Mouse (Mus musculus) hindbrain, embryonic 14.5 days (tissue): Measurements from ENCODE around the gene Vgll2. TPM values are rescaled to one million over a fixed set of nuclear protein-coding genes. Genes with fewer than 3 reads are reported as not detected.
A peak's percentile ranks its signal among the peaks of the same experiment; 100 is the strongest.

Experiments
- ATAC-seq: fragments of 200-750 bp; cut with Nextera tagmentation; 2 replicates; pipeline ENCODE4 v1.8.0; 2017; ENCODE audit warnings: moderate number of reproducible peaks, mild to moderate bottlenecking, moderate TSS enrichment, moderate library complexity; ENCODE audit not compliant: low FRiP score
- DNase-seq: peaks from one replicate; pipeline ENCODE4 v3.0.0-alpha.2; 2015; ENCODE audit warnings: low spot score
- H3K27ac ChIP-seq: fragments of 300-500 bp; sonication (generic); 2 replicates; pipeline ENCODE4 v1.5.1; 2014; ENCODE audit warnings: mild to moderate bottlenecking, moderate library complexity
- H3K27me3 ChIP-seq: fragments of 300-500 bp; sonication (generic); 2 replicates; pipeline ENCODE4 v1.6.1; 2014; ENCODE audit warnings: mild to moderate bottlenecking, low read length, mixed read lengths; ENCODE audit not compliant: control insufficient read depth, insufficient read depth
- H3K36me3 ChIP-seq: fragments of 300-500 bp; sonication (generic); replicated peaks from 2 replicates; pipeline ENCODE4 v1.6.1; 2014; ENCODE audit not compliant: control insufficient read depth, insufficient read depth
- H3K4me1 ChIP-seq: fragments of 300-500 bp; sonication (generic); replicated peaks from 2 replicates; pipeline ENCODE4 v1.6.1; 2014; ENCODE audit warnings: antibody characterized with exemption, low read length, mixed read lengths; ENCODE audit not compliant: control insufficient read depth, insufficient read depth
- H3K4me2 ChIP-seq: fragments of 300-500 bp; sonication (generic); replicated peaks from 2 replicates; pipeline ENCODE4 v1.6.1; 2014; ENCODE audit warnings: mild to moderate bottlenecking, moderate library complexity
- H3K4me3 ChIP-seq: fragments of 300-500 bp; sonication (generic); replicated peaks from 2 replicates; pipeline ENCODE4 v1.5.1; 2014; ENCODE audit warnings: mild to moderate bottlenecking, low read length
- H3K9ac ChIP-seq: fragments of 300-500 bp; sonication (generic); 2 replicates; pipeline ENCODE4 v1.6.1; 2014
- H3K9me3 ChIP-seq: fragments of 300-500 bp; sonication (generic); 2 replicates; pipeline ENCODE4 v1.6.1; 2016; ENCODE audit warnings: low read length; ENCODE audit not compliant: control insufficient read depth
- whole genome bisulfite sequencing: fragments of 180-500 bp; shearing (Covaris S2); extraction: QIAGEN DNeasy Blood & Tissue Kit; methylation state at CpG from one replicate; pipeline ENCODE4 v1.1.7; 2014; 5-methylcytosine and 5-hydroxymethylcytosine counted together
- polyA plus RNA-seq: library from polyadenylated mRNA; unstranded; fragments of >200 nt; fragmentation: Nextera tagmentation; extraction: Ambion mirVana; gene quantifications from 2 replicates; pipeline ENCODE4 v1.2.1, GENCODE M21; 2014

Gene Vgll2
- polyA plus RNA-seq, 1 experiment from 2014 or later, result 0.20 TPM

GRCm38 (mm10) chr10:52024053-52024410, 1.7 kb downstream of the Vgll2 start:
- Histone ChIP-seq H3K27ac (no peak overlapping the region), H3K4me3 (no peak overlapping the region), H3K4me2 (no peak overlapping the region), H3K4me1 (peaks cover 17% of the 10 kb centered on the region), H3K9ac (no peak overlapping the region), H3K36me3 (no peaks in the 10 kb centered on the region), H3K27me3 (peaks cover 94% of the 10 kb centered on the region), H3K9me3 (no peaks in the 10 kb centered on the region)
- DNase-seq (no peak), ATAC-seq (no peak)
- WGBS, result 13% methylated on average over 2 of the region's 2 CpGs

GRCm38 (mm10) chr10:52025291-52025690, 3.0 kb downstream of the Vgll2 start:
- ATAC-seq (no peak), DNase-seq (no peak)
- Histone ChIP-seq H3K27ac (no peak overlapping the region), H3K27me3 (peaks cover 98% of the 10 kb centered on the region), H3K9ac (no peak overlapping the region), H3K4me3 (no peak overlapping the region), H3K36me3 (no peaks in the 10 kb centered on the region), H3K4me2 (no peak overlapping the region), H3K9me3 (no peaks in the 10 kb centered on the region), H3K4me1 (peaks cover 17% of the 10 kb centered on the region)
- 0% methylated on average over 1 of the region's 1 CpGs for WGBS

- Histone ChIP-seq H3K9me3 (no peaks in the 10 kb centered on the region), H3K4me2 (no peak overlapping the region), H3K27ac (no peak overlapping the region), H3K27me3 (peaks cover 98% of the 10 kb centered on the region), H3K36me3 (no peaks in the 10 kb centered on the region), H3K4me3 (no peak overlapping the region), H3K9ac (no peak overlapping the region), H3K4me1 (peaks cover 17% of the 10 kb centered on the region)
- WGBS, result 12% methylated on average over 7 of the region's 7 CpGs
- no peak for ATAC-seq
- no peak for DNase-seq
Measured at GRCm38 (mm10) chr10:52025821-52026220, 3.5 kb downstream of the Vgll2 start.

GRCm38 (mm10) chr10:52027161-52028035, 5.1 kb downstream of the Vgll2 start:
- no peak overlapping the region for H3K27ac ChIP-seq
- WGBS, result under 1% methylated on average over 68 of the region's 68 CpGs
- ATAC-seq (peak; percentile 61), DNase-seq (no peak)
- H3K36me3 ChIP-seq, result no peaks in the 10 kb centered on the region
- H3K9me3 ChIP-seq, result no peaks in the 10 kb centered on the region
- H3K4me3 ChIP-seq, result peak overlapping the region; percentile 45
- H3K4me2 ChIP-seq, result peak overlapping the region; percentile 91
- H3K27me3 ChIP-seq, result peaks cover 98% of the 10 kb centered on the region
- H3K9ac ChIP-seq, result peak overlapping the region; percentile 40; the same call in 1 of the 2 replicates
- H3K4me1 ChIP-seq, result peaks cover 16% of the 10 kb centered on the region

GRCm38 (mm10) chr10:52028561-52029370, 6.5 kb downstream of the Vgll2 start:
- Histone ChIP-seq H3K36me3 (no peaks in the 10 kb centered on the region), H3K9ac (no peak overlapping the region), H3K4me2 (no peak overlapping the region), H3K4me3 (no peak overlapping the region), H3K4me1 (peaks cover 8% of the 10 kb centered on the region), H3K27ac (no peak overlapping the region), H3K9me3 (no peaks in the 10 kb centered on the region), H3K27me3 (peaks cover 85% of the 10 kb centered on the region)
- ATAC-seq (no peak), DNase-seq (no peak)
- WGBS, result 3% methylated on average over 11 of the region's 11 CpGs

GRCm38 (mm10) chr10:52029421-52030080, 7.2 kb downstream of the Vgll2 start:
- DNase-seq, result no peak
- WGBS, result 1% methylated on average over 10 of the region's 10 CpGs
- no peak overlapping the region for H3K4me2 ChIP-seq

GRCm38 (mm10) chr10:52033729-52034128, 11.4 kb downstream of the Vgll2 start:
- Histone ChIP-seq H3K4me3 (no peak overlapping the region), H3K9me3 (no peaks in the 10 kb centered on the region), H3K27me3 (peaks cover 36% of the 10 kb centered on the region), H3K4me1 (no peaks in the 10 kb centered on the region), H3K4me2 (no peak overlapping the region), H3K36me3 (no peaks in the 10 kb centered on the region), H3K27ac (no peak overlapping the region), H3K9ac (no peak overlapping the region)
- DNase-seq, result no peak
- no peak for ATAC-seq

More at GRCm38 (mm10) chr10:52029421-52030080, 7.2 kb downstream of the Vgll2 start:
- no peak overlapping the region for H3K4me3 ChIP-seq
- H3K36me3 ChIP-seq, result no peaks in the 10 kb centered on the region
- H3K27me3 ChIP-seq, result peaks cover 78% of the 10 kb centered on the region
- no peaks in the 10 kb centered on the region for H3K9me3 ChIP-seq
- H3K4me1 ChIP-seq, result peaks cover 8% of the 10 kb centered on the region
- H3K27ac ChIP-seq, result no peak overlapping the region
- ATAC-seq, result 0 out of 2 replicates have a peak, but pooled peaks have one; percentile 29
- H3K9ac ChIP-seq, result no peak overlapping the region

- Histone ChIP-seq H3K4me3 (no peak overlapping the region), H3K4me1 (no peaks in the 10 kb centered on the region), H3K36me3 (no peaks in the 10 kb centered on the region), H3K27ac (no peak overlapping the region), H3K9me3 (no peaks in the 10 kb centered on the region), H3K9ac (no peak overlapping the region), H3K27me3 (no peaks in the 10 kb centered on the region), H3K4me2 (no peak overlapping the region)
- 73% methylated on average over 1 of the region's 1 CpGs for WGBS
- DNase-seq (no peak), ATAC-seq (no peak)
Measured at GRCm38 (mm10) chr10:52039392-52039791, 17.1 kb downstream of the Vgll2 start.

GRCm38 (mm10) chr10:52043086-52043485, 20.8 kb downstream of the Vgll2 start:
- 56% methylated on average over 5 of the region's 5 CpGs for WGBS

More at GRCm38 (mm10) chr10:52043086-52043485, 20.8 kb downstream of the Vgll2 start:
- H3K4me2 ChIP-seq, result no peak overlapping the region
- no peak overlapping the region for H3K9ac ChIP-seq
- ATAC-seq (no peak), DNase-seq (no peak)
- H3K27ac ChIP-seq, result no peak overlapping the region
- H3K27me3 ChIP-seq, result no peaks in the 10 kb centered on the region
- no peak overlapping the region for H3K4me3 ChIP-seq
- H3K36me3 ChIP-seq, result no peaks in the 10 kb centered on the region
- H3K4me1 ChIP-seq, result no peaks in the 10 kb centered on the region
- no peaks in the 10 kb centered on the region for H3K9me3 ChIP-seq
